Mouse (Mus musculus) MEL (cell line): ENCODE measurements around the gene Slc29a1. TPM values are rescaled to one million over a fixed set of nuclear protein-coding genes. Genes with fewer than 3 reads are reported as not detected.

Source experiments
- DNase-seq: peaks from one replicate; pipeline ENCODE4 v3.0.0; 2011; ENCODE audit warnings: low read depth, low spot score
- H3K27ac ChIP-seq: 2 replicates; pipeline ENCODE4 v1.5.1; 2012; ENCODE audit warnings: low read depth, mild to moderate bottlenecking, control low read depth, low read length, moderate library complexity; ENCODE audit not compliant: control insufficient read depth
- H3K27me3 ChIP-seq, 2 experiments: fragments of 150-350 bp in 1 of 2; sonication (generic) in 1 of 2; 2 replicates each; pipeline ENCODE4 v1.6.1; 2012; ENCODE audit warnings: low read length in 2 of 2, mild to moderate bottlenecking in 2 of 2, improper control_type of control experiment in 1 of 2, moderate library complexity in 1 of 2; ENCODE audit not compliant: insufficient read depth in 2 of 2, control insufficient read depth in 1 of 2
- H3K36me3 ChIP-seq, 2 experiments: 2 replicates each; pipeline ENCODE4 v1.6.1; 2012 to 2014; ENCODE audit warnings: low read length in 2 of 2, improper control_type of control experiment in 1 of 2, inconsistent platforms in 1 of 2, mild to moderate bottlenecking in 1 of 2; ENCODE audit not compliant: insufficient read depth in 2 of 2, control insufficient read depth in 1 of 2
- H3K4me1 ChIP-seq, 2 experiments: fragments of 150-350 bp in 1 of 2; sonication (generic) in 1 of 2; 2 replicates each; pipeline ENCODE4 v1.6.1; 2012; ENCODE audit warnings: low read length in 2 of 2, improper control_type of control experiment in 1 of 2, mild to moderate bottlenecking in 1 of 2; ENCODE audit not compliant: insufficient read depth in 2 of 2, control insufficient read depth in 1 of 2
- H3K4me3 ChIP-seq, 2 experiments: fragments of 150-350 bp in 1 of 2; sonication (generic) in 1 of 2; 2 replicates each; pipeline ENCODE4 v1.5.1; 2012; ENCODE audit warnings: low read depth in 2 of 2, low read length in 2 of 2, mild to moderate bottlenecking in 2 of 2, moderate library complexity in 2 of 2, control low read depth in 1 of 2, improper control_type of control experiment in 1 of 2; ENCODE audit not compliant: control insufficient read depth in 1 of 2, insufficient read depth in 1 of 2
- H3K79me2 ChIP-seq: 2 replicates; pipeline ENCODE4 v1.6.1; 2012; ENCODE audit warnings: mild to moderate bottlenecking, low read length, moderate library complexity; ENCODE audit not compliant: control insufficient read depth, poor library complexity, insufficient read depth
- H3K9ac ChIP-seq: 2 replicates; pipeline ENCODE4 v1.6.1; 2012; ENCODE audit warnings: low read depth, mild to moderate bottlenecking, control low read depth, low read length, moderate library complexity; ENCODE audit not compliant: control insufficient read depth, poor library complexity, severe bottlenecking
- H3K9me3 ChIP-seq: fragments of 150-350 bp; sonication (generic); replicated peaks from 2 replicates; pipeline ENCODE4 v1.6.1; 2012; ENCODE audit warnings: mild to moderate bottlenecking, low read length, improper control_type of control experiment, moderate library complexity; ENCODE audit not compliant: insufficient read depth
- CTCF ChIP-seq, 3 experiments: IDR thresholded peaks in 2 of 3; conservative IDR thresholded peaks in 1 of 3; 2 replicates each; pipeline ENCODE4 v1.5.1; 2011 to 2012; ENCODE audit warnings: low read length in 3 of 3, low read depth in 2 of 3, mild to moderate bottlenecking in 2 of 3, improper control_type of control experiment in 1 of 3, inconsistent platforms in 1 of 3, mixed read lengths in 1 of 3, moderate library complexity in 1 of 3; ENCODE audit not compliant: control insufficient read depth in 1 of 3, insufficient read depth in 1 of 3, poor library complexity in 1 of 3, severe bottlenecking in 1 of 3
- E2F4 ChIP-seq: IDR thresholded peaks from 2 replicates; pipeline ENCODE4 v1.6.1; 2011; ENCODE audit warnings: low read depth, low read length, improper control_type of control experiment, borderline replicate concordance
- ELF1 ChIP-seq: IDR thresholded peaks from 2 replicates; pipeline ENCODE4 v1.6.1; 2014; ENCODE audit warnings: low read depth, mild to moderate bottlenecking, inconsistent platforms, low read length, improper control_type of control experiment, moderate library complexity
- EP300 ChIP-seq, 2 experiments: IDR thresholded peaks; 2 replicates each; pipeline ENCODE4 v1.6.1; 2011; ENCODE audit warnings: improper control_type of control experiment in 2 of 2, low read length in 2 of 2, low read depth in 1 of 2, mild to moderate bottlenecking in 1 of 2
- ETS1 ChIP-seq: IDR thresholded peaks from 2 replicates; pipeline ENCODE4 v1.6.1; 2012; ENCODE audit warnings: low read depth, mild to moderate bottlenecking, inconsistent platforms, low read length, improper control_type of control experiment, moderate library complexity
- GABPA ChIP-seq: IDR thresholded peaks from 2 replicates; pipeline ENCODE4 v1.6.1; 2012; ENCODE audit warnings: low read depth, mild to moderate bottlenecking, inconsistent platforms, low read length, improper control_type of control experiment, moderate library complexity
- GATA1 ChIP-seq: IDR thresholded peaks from 2 replicates; pipeline ENCODE4 v1.6.1; 2011; ENCODE audit warnings: low read depth, low read length, improper control_type of control experiment
- HCFC1 ChIP-seq: IDR thresholded peaks from 2 replicates; pipeline ENCODE4 v1.6.1; 2012; ENCODE audit warnings: low read depth, mild to moderate bottlenecking, inconsistent platforms, low read length, improper control_type of control experiment, moderate library complexity
- MAFK ChIP-seq: IDR thresholded peaks from 2 replicates; pipeline ENCODE4 v1.6.1; 2011; ENCODE audit warnings: low read depth, mild to moderate bottlenecking, low read length, improper control_type of control experiment, borderline replicate concordance
- MAX ChIP-seq: IDR thresholded peaks from 2 replicates; pipeline ENCODE4 v1.6.1; 2011; ENCODE audit warnings: low read length, improper control_type of control experiment
- MAZ ChIP-seq: IDR thresholded peaks from 2 replicates; pipeline ENCODE4 v1.6.1; 2012; ENCODE audit warnings: low read depth, mild to moderate bottlenecking, inconsistent platforms, low read length, improper control_type of control experiment
- MEF2A ChIP-seq: IDR thresholded peaks from 2 replicates; pipeline ENCODE4 v1.6.1; 2014; ENCODE audit warnings: low read depth, mild to moderate bottlenecking, inconsistent platforms, low read length, improper control_type of control experiment; ENCODE audit not compliant: poor library complexity, insufficient replicate concordance, severe bottlenecking; ENCODE audit errors: extremely low read depth
- MXI1 ChIP-seq: IDR thresholded peaks from 2 replicates; pipeline ENCODE4 v1.6.1; 2011; ENCODE audit warnings: mild to moderate bottlenecking, low read depth, low read length, improper control_type of control experiment
- NELFE ChIP-seq: IDR thresholded peaks from 2 replicates; pipeline ENCODE4 v1.6.1; 2011; ENCODE audit warnings: low read depth, low read length, improper control_type of control experiment
- POLR2A ChIP-seq, 2 experiments: IDR thresholded peaks; 2 replicates each; pipeline ENCODE4 v1.6.1; 2011 to 2012; ENCODE audit warnings: low read length in 2 of 2, mild to moderate bottlenecking in 2 of 2, control low read depth in 1 of 2, improper control_type of control experiment in 1 of 2, low read depth in 1 of 2, moderate library complexity in 1 of 2; ENCODE audit not compliant: control insufficient read depth in 1 of 2, insufficient read depth in 1 of 2, poor library complexity in 1 of 2
- RAD21 ChIP-seq: IDR thresholded peaks from 2 replicates; pipeline ENCODE4 v1.6.1; 2011; ENCODE audit warnings: mild to moderate bottlenecking, low read depth, low read length, improper control_type of control experiment
- SIN3A ChIP-seq: IDR thresholded peaks from 2 replicates; pipeline ENCODE4 v1.6.1; 2012; ENCODE audit warnings: low read length, improper control_type of control experiment, inconsistent platforms
- SMC3 ChIP-seq: IDR thresholded peaks from 2 replicates; pipeline ENCODE4 v1.6.1; 2011; ENCODE audit warnings: low read depth, low read length, improper control_type of control experiment
- TBP ChIP-seq: IDR thresholded peaks from 2 replicates; pipeline ENCODE4 v1.8.0; 2011; ENCODE audit warnings: low read depth, low read length, improper control_type of control experiment
- ZC3H11A ChIP-seq: IDR thresholded peaks from 2 replicates; pipeline ENCODE4 v1.6.1; 2012; ENCODE audit warnings: low read depth, mild to moderate bottlenecking, inconsistent platforms, low read length, improper control_type of control experiment
- ZNF384 ChIP-seq: IDR thresholded peaks from 2 replicates; pipeline ENCODE4 v1.6.1; 2012; ENCODE audit warnings: low read depth, mild to moderate bottlenecking, inconsistent platforms, low read length, improper control_type of control experiment
- polyA plus RNA-seq, 2 experiments: library from polyadenylated mRNA; stranded (reverse) in 1 of 2; unstranded in 1 of 2; fragments of >175 nt in 1 of 2; fragments of >200 nt in 1 of 2; gene quantifications; 2 replicates each; pipeline versions ENCODE4 v1.2.1 to v1.2.4; 2012; ENCODE audit warnings: low replicate concordance in 2 of 2, low read depth in 1 of 2; ENCODE audit not compliant: insufficient read length in 2 of 2, insufficient read depth in 1 of 2, missing spikeins in 1 of 2
- total RNA-seq: library from RNA; depleted of rRNA; stranded (reverse); fragments of 300-350 nt; gene quantifications from 2 replicates; pipeline ENCODE4 v1.2.3, GENCODE M21; 2012

Slc29a1 gene
- total and polyA plus RNA-seq, 3 experiments: 238 to 341 TPM; not detected in 1

DNA sequence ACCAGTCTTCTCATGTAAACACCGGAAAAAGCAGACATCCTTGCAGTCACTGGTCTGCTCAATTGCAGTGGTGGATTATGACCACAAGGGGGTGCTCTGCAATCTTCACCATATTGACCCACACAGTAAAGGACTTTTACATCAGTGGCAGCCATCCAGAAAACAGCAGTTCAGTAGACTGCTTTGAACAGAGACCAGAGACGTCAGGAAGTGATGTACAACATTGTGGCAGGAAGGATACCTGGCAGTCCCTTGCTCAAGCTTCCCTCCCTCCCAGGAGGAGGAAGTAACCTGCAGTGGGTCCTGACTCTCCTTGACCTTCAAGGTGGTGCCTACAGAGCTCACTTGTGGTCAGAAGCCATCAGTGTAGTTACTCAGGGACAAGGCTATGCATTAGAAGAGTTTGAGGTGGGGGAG, 17.8 kb downstream of the Slc29a1 start:
- TF ChIP-seq TBP: peak; percentile 21; the same call in 1 of the 2 replicates
- no peak for TF ChIP-seq NELFE
- peak; percentile 44; the same call in 1 of the 2 replicates for TF ChIP-seq ZC3H11A
- peak; percentile 22; the same call in 1 of the 2 replicates for TF ChIP-seq ETS1
- peak; percentile 69 to 97 (median 96) for TF ChIP-seq CTCF (IDR thresholded peaks at IDR 0.05 in 2 of 3, conservative IDR thresholded peaks at IDR 0.05 in 1 of 3; ENCODE audit: control insufficient read depth in 1 of 3, insufficient read depth in 1 of 3, low read depth in 2 of 3, low read length in 3 of 3, poor library complexity in 1 of 3, severe bottlenecking in 1 of 3)
- peak; percentile 82 for TF ChIP-seq SMC3
- TF ChIP-seq GATA1: peak; percentile 5; the same call in 1 of the 2 replicates
- TF ChIP-seq SIN3A: peak; percentile 73
- peak; percentile 54; the same call in 1 of the 2 replicates for TF ChIP-seq ELF1
- peak; percentile 63 for TF ChIP-seq RAD21
- no peak for TF ChIP-seq POLR2A (IDR thresholded peaks at IDR 0.05; ENCODE audit: control insufficient read depth in 1 of 2, insufficient read depth in 1 of 2, low read depth in 1 of 2, low read length in 2 of 2, poor library complexity in 1 of 2)
- TF ChIP-seq HCFC1: peak; percentile 38
- no peak for TF ChIP-seq MEF2A
- TF ChIP-seq GABPA: no peak
- TF ChIP-seq MAFK: no peak
- no peak for TF ChIP-seq E2F4
- Histone ChIP-seq H3K9me3 (no peaks in the 10 kb centered on the region), H3K27ac (peak overlapping the region; percentile 80), H3K79me2 (no peaks in the 10 kb centered on the region), H3K4me3 (peak overlapping the region in 1 of 2 experiments; percentile 23; a peak in 1 of 4 replicates), H3K4me1 (peaks cover 20 to 39% of the 10 kb centered on the region in 2 experiments), H3K9ac (peak overlapping the region; percentile 64), H3K36me3 (peaks cover 0 to 27% of the 10 kb centered on the region in 2 experiments; a peak in 2 of 4 replicates), H3K27me3 (no peaks in the 10 kb centered on the region)
- peak; percentile 95 for DNase-seq

DNA sequence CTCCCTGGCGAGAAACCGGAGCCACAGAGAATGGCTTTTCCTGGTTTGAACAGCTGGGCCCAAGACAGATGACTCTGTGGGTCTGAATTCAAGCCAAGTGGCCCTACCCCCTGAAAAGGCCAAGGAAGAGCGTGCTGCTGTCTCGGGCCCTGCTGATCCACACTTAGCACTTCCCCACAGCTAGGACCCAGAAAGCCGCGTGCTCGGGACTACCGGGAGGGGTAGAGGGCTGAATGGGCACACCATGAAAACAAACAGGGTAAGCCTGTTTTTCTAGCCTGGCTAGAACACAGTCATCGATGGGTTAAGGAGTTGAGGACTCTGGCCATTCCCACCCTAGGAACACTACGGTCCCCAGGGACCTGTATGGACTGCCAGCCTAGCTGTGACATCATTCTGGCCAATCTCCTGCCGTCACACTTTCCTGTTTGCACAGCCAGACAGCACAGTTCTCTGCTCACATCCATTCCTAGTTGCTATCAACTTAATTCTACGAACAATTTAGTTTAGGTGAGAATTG, 18.4 kb downstream of the Slc29a1 start:
- Histone ChIP-seq H3K79me2 (no peaks in the 10 kb centered on the region), H3K9me3 (no peaks in the 10 kb centered on the region), H3K4me1 (peaks cover 20 to 39% of the 10 kb centered on the region in 2 experiments), H3K27me3 (no peaks in the 10 kb centered on the region), H3K27ac (peak overlapping the region; percentile 65)
- DNase-seq: no peak
- TF ChIP-seq MAX: peak; percentile 62; the same call in 1 of the 2 replicates
- TF ChIP-seq ETS1: 0 out of 2 replicates have a peak, but pooled peaks have one; percentile 12
- no peak for TF ChIP-seq MAZ
- no peak for TF ChIP-seq ZNF384
- TF ChIP-seq MEF2A: no peak
- 0 out of 2 replicates have a peak, but pooled peaks have one; percentile 27 for TF ChIP-seq MXI1
- TF ChIP-seq CTCF (IDR thresholded peaks at IDR 0.05 in 2 of 3, conservative IDR thresholded peaks at IDR 0.05 in 1 of 3; ENCODE audit: control insufficient read depth in 1 of 3, insufficient read depth in 1 of 3, low read depth in 2 of 3, low read length in 3 of 3, poor library complexity in 1 of 3, severe bottlenecking in 1 of 3): no peak
- no peak for TF ChIP-seq GATA1
- TF ChIP-seq RAD21: no peak
- TF ChIP-seq EP300 (IDR thresholded peaks at IDR 0.05; ENCODE audit: low read depth in 1 of 2, low read length in 2 of 2): peak in 1 of 2 experiments; percentile 31; a peak in 1 of 4 replicates
- no peak for TF ChIP-seq E2F4
- TF ChIP-seq HCFC1: no peak
- TF ChIP-seq, all 39 proteins: peak for 4
- Histone ChIP-seq H3K4me3 (peak overlapping the region; percentile 23 to 39; a peak in 3 of 4 replicates), H3K36me3 (peaks cover 0 to 27% of the 10 kb centered on the region in 2 experiments; a peak in 2 of 4 replicates), H3K9ac (peak overlapping the region; percentile 64)
